Mouse (Mus musculus): ENCODE results near the gene Galnt4. TPM values are rescaled to one million over a fixed set of nuclear protein-coding genes. Genes with fewer than 3 reads are reported as not detected.

Galnt4 gene
- total RNA-seq, 2 experiments from 2014 or later, result 4.0 to 4.6 TPM

- no peak for DNase-seq (ENCODE audit: extremely low spot score in 1 of 2, low spot score in 1 of 2)
Observed at GRCm38 (mm10) chr10:99114295-99114694, 6.3 kb downstream of the Galnt4 start.

GRCm38 (mm10) chr10:99115471-99116236, 7.7 kb downstream of the Galnt4 start:
- DNase-seq (ENCODE audit: extremely low spot score in 1 of 2, low spot score in 1 of 2), result no peak

GRCm38 (mm10) chr10:99116237-99116632, 8.3 kb downstream of the Galnt4 start:
- DNase-seq (ENCODE audit: extremely low spot score in 1 of 2, low spot score in 1 of 2), result no peak

GRCm38 (mm10) chr10:99116650-99117615, 9.0 kb downstream of the Galnt4 start:
- DNase-seq (ENCODE audit: extremely low spot score in 1 of 2, low spot score in 1 of 2), result no peak

- no peak for DNase-seq (ENCODE audit: extremely low spot score in 1 of 2, low spot score in 1 of 2)
Observed at GRCm38 (mm10) chr10:99117876-99118275, 9.9 kb downstream of the Galnt4 start.

GRCm38 (mm10) chr10:99118697-99119096, 10.7 kb downstream of the Galnt4 start:
- no peak for DNase-seq (ENCODE audit: extremely low spot score in 1 of 2, low spot score in 1 of 2)

GRCm38 (mm10) chr10:99119471-99119870, 11.5 kb downstream of the Galnt4 start:
- DNase-seq (ENCODE audit: extremely low spot score in 1 of 2, low spot score in 1 of 2), result no peak

GRCm38 (mm10) chr10:99126225-99126624, 18.3 kb downstream of the Galnt4 start, which contains the start of gene Phxr2:
TSS of gene Phxr2 (minus strand) at chr10:99126325.
- no peak for DNase-seq (ENCODE audit: extremely low spot score in 1 of 2, low spot score in 1 of 2)

- DNase-seq (ENCODE audit: extremely low spot score in 1 of 2, low spot score in 1 of 2), result no peak
Observed at GRCm38 (mm10) chr10:99126954-99127353, 19.0 kb downstream of the Galnt4 start.

- no peak for DNase-seq (ENCODE audit: extremely low spot score in 1 of 2, low spot score in 1 of 2)
Observed at GRCm38 (mm10) chr10:99127691-99128261, 19.8 kb downstream of the Galnt4 start.

- no peak for DNase-seq (ENCODE audit: extremely low spot score in 1 of 2, low spot score in 1 of 2)
Observed at GRCm38 (mm10) chr10:99130611-99131010, 22.7 kb downstream of the Galnt4 start.

- no peak for DNase-seq (ENCODE audit: extremely low spot score in 1 of 2, low spot score in 1 of 2)
Observed at GRCm38 (mm10) chr10:99131298-99131697, 23.3 kb downstream of the Galnt4 start.

- DNase-seq (ENCODE audit: extremely low spot score in 1 of 2, low spot score in 1 of 2), result peak in 1 of 2 experiments; percentile 27
Observed at GRCm38 (mm10) chr10:99132189-99132588, 24.2 kb downstream of the Galnt4 start.

GRCm38 (mm10) chr10:99132595-99133272, 24.8 kb downstream of the Galnt4 start:
- no peak for DNase-seq (ENCODE audit: extremely low spot score in 1 of 2, low spot score in 1 of 2)

- no peak for DNase-seq (ENCODE audit: extremely low spot score in 1 of 2, low spot score in 1 of 2)
Observed at GRCm38 (mm10) chr10:99133321-99133875, 25.4 kb downstream of the Galnt4 start.

GRCm38 (mm10) chr10:99136337-99136736, 28.4 kb downstream of the Galnt4 start:
- DNase-seq (ENCODE audit: extremely low spot score in 1 of 2, low spot score in 1 of 2), result no peak

- no peak for DNase-seq (ENCODE audit: extremely low spot score in 1 of 2, low spot score in 1 of 2)
Observed at GRCm38 (mm10) chr10:99145611-99146010, 37.7 kb downstream of the Galnt4 start.

- no peak for DNase-seq (ENCODE audit: extremely low spot score in 1 of 2, low spot score in 1 of 2)
Observed at GRCm38 (mm10) chr10:99146596-99146995, 38.6 kb downstream of the Galnt4 start.

GRCm38 (mm10) chr10:99150016-99150415, 42.1 kb downstream of the Galnt4 start:
- no peak for DNase-seq (ENCODE audit: extremely low spot score in 1 of 2, low spot score in 1 of 2)

GRCm38 (mm10) chr10:99151580-99151979, 43.6 kb downstream of the Galnt4 start:
- DNase-seq (ENCODE audit: extremely low spot score in 1 of 2, low spot score in 1 of 2), result no peak
